Mouse (Mus musculus): ENCODE data around the gene Adam20. TPM values are rescaled to one million over a fixed set of nuclear protein-coding genes. Genes with fewer than 3 reads are reported as not detected.

Gene Adam20
- polyA plus RNA-seq (2014; fragmentation: Illumina TruSeq; extraction: RNeasy Lipid Tissue Mini Kit (QIAGEN cat#74804)): not detected

GRCm38 (mm10) chr8:40792973-40793372 is at the start of gene Adam20:
Gene Adam20 (plus strand): TSS chr8:40793273.

GRCm38 (mm10) chr8:40751908-40752307 is 41.2 kb upstream of the Adam20 start, which contains the start of gene Adam25:
Gene Adam25 (plus strand): TSS chr8:40752208.

Other genes starting within 250 kb of the Adam20 start
- gene Adam24, start 118.2 kb upstream of the Adam20 start, polyA plus RNA-seq (2014; fragmentation: Illumina TruSeq; extraction: RNeasy Lipid Tissue Mini Kit (QIAGEN cat#74804)): not detected
- not detected for gene Adam25, start 41.1 kb upstream of the Adam20 start, polyA plus RNA-seq (2014; fragmentation: Illumina TruSeq; extraction: RNeasy Lipid Tissue Mini Kit (QIAGEN cat#74804))
- gene Adam39, start 29.7 kb downstream of the Adam20 start, polyA plus RNA-seq (2014; fragmentation: Illumina TruSeq; extraction: RNeasy Lipid Tissue Mini Kit (QIAGEN cat#74804)): not detected